Mouse (Mus musculus) skeletal muscle tissue, adult 2 months (tissue): Measurements from ENCODE around the gene Grk5.

Experiments used
- DNase-seq: peaks from one replicate; pipeline ENCODE4 v3.0.0-alpha.2; 2012; ENCODE audit warnings: low read depth, low spot score

The Grk5 gene

GRCm38 (mm10) chr19:61064386-61064785, 174.8 kb downstream of the Grk5 start:
- DNase-seq, result no peak

GRCm38 (mm10) chr19:61065011-61065410, 175.5 kb downstream of the Grk5 start:
- no peak for DNase-seq

DNA sequence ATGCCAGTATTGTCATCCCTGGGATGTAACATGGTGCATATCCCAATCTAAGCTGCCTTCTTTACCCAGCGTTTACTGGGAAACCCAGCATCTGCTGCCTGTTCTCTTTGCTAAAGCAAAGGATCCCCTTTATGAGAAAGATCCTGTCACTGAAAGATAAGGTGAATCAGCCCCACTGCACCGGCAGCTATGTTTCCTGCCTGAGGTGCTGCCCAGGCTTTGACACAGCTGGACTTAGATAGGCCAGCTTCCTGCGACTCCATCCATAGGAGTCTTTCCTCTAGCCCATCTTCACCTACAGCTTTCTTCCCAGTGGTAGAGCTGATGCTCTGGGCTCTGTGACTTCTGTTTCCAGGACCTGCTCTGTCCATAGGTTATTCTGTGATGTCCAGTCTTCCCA, 189.1 kb downstream of the Grk5 start:
- DNase-seq, result no peak

DNA sequence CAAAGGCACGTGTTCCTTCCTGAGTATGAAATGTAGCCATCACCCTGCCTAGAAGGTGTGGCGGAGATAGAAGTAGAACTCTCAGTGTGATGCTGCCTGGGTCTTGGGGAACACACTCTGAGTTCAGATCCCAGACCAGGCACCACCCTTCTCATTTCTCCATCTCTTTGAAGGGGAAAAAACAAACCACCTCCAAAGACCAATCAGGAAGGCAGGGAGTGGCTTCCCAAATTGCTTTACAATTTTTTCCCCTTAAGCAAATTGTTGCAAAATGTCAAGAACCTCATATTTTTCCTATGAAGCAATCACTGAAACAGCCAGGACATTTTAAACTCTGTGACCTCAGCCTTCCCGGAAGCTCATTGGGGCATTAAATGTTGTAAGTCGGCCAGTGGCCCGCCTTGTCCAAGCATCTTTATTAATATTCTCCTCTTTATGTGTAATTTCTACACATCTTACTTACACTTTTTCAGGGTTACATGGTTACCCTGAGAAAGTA, 190.8 kb downstream of the Grk5 start:
- peak; percentile 15 for DNase-seq

DNA sequence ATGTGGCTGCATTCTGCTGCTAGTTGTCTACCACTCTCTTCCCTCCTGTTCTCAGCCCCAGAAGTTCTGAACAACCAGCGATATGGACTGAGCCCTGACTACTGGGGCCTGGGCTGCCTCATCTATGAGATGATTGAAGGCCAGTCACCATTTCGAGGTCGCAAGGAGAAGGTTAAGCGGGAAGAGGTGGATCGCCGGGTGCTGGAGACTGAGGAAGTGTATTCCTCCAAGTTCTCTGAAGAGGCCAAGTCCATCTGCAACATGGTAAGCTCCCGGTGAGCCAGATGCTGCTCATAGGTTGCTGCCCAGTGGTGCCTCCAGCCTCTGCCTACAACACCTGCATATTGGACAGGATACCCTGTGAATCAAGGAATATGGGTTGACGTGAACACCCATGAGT, 193.5 kb downstream of the Grk5 start:
- DNase-seq, result no peak

DNA sequence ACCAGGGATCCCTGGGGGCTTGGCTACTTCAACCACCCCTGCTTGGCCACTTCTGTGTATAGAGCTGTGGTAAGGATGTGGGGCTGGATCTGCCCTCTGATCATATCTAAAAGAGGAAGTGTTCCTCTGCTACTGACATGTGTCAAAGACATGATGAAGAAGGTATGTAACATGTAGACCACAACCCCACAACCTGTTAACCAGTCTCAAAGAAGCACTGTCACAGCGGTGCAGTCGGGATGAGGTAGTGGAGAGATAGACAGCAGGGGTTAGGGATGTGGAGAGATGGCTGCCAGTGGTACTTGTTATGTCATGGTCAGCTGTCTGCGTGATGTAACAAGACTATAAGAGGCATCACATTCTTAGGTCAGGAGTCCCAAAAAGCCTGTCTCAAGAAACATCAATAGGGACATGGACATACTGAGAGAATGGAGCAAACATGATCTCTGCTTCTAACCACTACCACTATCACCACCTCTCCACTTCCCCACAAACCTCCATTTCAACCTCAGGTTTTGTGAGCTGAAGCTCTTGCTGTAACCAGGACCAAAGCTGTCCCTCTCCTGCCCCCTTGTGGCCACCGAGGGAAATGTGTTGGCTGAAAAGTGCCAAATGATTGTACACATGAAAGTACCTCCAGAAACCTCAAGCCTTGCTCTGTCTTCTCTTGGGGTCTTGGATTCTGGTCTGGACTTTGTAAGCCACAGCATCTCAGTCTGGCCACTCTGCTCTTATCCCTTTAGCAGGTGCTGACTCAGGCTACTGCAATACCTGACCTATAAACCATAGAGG, 194.8 kb downstream of the Grk5 start:
- peak; percentile 82 for DNase-seq

DNA sequence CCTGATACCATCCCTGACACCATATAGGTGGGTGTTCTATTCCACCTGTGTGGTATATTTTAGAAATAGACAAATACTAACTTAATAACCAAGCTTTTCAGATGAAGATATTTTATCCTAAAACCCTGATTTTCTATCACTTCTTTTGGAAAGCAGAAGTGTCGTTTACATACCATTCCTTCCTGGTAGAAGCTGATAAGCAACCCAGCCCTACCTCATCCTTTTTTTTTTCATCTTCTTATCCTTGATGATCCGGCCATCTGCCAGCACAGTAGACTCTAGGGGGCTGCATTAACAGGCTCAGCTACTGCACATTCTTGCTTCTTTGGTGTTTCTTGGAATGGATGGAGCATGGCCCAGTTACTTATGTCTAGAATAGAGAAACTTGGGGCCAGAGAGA, 195.7 kb downstream of the Grk5 start:
- no peak for DNase-seq

DNA sequence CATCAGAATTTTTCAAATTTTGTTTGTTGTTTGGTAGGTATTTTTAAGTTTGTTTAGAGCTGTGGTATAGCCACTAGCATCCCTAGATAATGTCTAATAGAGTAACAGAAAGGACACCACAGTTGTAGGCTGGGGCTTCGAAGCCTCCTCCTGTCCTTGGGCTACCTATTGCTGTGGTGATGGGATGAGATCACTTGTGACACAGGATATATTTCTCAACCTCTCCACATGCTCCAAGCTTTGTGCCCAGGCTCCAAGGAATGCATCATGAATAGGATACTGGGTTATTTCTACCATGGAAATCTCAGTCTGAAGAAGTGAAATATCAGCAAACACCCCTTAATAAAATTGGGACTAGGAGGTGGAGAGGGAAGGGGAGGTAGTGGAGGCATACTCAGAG, 198.2 kb downstream of the Grk5 start:
- no peak for DNase-seq

GRCm38 (mm10) chr19:61089001-61089400, 199.5 kb downstream of the Grk5 start:
- DNase-seq, result no peak

GRCm38 (mm10) chr19:61090541-61090940, 201.0 kb downstream of the Grk5 start:
- DNase-seq, result no peak

DNA sequence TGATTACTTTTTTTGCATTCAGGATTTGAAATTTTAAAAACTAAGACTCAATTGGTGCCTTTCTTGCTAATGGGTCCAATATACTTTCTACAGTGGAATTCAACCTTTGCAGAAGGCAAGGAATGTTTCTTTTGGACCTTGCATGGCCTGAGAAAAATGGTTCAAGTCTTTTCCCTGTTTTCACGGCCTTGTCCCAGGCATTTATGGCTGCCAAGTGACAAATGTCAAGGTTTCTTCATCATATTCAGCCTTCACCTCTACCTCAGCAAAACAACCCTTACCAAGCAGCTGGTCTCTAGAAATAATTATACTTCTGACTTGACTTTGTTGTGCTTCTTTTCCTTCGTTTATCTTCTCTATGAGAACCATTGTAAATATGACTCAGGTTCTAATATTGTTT, 207.2 kb downstream of the Grk5 start:
- DNase-seq, result no peak

DNA sequence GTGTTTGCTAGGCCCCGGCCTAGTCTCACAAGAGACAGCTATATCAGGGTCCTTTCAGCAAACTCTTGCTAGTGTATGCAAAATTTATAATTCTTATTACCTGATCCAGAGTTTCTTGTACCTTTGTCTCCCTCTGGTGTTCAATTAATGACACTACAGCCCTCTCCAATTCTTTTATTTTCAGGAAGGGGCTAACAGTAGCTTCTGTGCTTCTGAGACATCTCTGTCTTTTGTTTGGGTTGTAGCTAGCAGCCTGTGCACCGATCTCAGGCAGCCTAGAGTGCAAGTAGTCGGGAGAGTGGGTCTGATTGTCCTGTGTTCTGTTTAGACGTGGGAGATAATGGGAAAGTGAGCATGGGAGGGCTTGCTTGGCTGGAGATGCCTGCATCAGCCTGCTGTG, 208.2 kb downstream of the Grk5 start:
- DNase-seq, result no peak

DNA sequence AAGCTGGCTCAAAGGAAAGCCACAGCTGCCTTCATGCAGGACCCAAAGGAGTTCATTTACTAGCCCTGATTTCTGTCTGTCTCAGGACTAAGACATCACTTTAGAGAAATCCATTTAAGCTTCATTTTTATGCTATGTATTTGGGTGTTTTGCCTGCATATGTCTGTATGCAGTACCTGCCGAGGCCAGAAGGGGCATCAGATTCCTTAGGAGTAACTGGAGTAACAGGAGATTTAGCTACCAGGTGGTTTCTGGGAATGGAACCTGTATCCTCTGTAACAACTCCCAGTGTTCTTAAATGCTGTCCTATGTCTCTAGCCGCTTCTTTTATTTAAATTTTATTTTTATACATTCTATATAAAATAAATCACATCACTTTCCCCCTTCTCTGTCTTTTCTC, 220.6 kb downstream of the Grk5 start:
- DNase-seq, result no peak

- no peak for DNase-seq
These were observed 241.5 kb downstream of the Grk5 start for GRCm38 (mm10) chr19:61131096-61131495.

DNA sequence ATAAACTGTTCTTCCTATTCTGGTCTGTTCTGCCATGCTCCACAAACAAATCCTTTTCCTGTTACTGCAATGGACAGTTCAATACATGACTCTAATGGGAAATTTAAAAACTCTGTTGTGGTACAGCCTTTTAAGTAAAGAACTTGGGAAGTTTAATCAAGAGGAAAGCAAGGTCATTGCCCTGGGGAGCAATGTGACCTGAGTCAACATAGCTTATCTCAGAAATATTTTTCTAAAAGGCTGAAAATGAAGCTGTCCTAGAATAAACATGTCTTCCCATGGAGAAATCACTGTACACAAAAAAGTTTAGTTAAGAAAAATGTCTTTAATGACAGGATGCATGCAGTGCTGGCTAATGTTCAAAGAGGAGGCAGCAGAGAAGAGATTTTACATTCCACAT, 249.1 kb downstream of the Grk5 start:
- DNase-seq, result no peak

- peak; percentile 89 for DNase-seq
These were observed 251.0 kb downstream of the Grk5 start, which contains the start of gene Zfp950 for GRCm38 (mm10) chr19:61140342-61141206. Zfp950 (minus strand) TSS chr19:61140840.

DNA sequence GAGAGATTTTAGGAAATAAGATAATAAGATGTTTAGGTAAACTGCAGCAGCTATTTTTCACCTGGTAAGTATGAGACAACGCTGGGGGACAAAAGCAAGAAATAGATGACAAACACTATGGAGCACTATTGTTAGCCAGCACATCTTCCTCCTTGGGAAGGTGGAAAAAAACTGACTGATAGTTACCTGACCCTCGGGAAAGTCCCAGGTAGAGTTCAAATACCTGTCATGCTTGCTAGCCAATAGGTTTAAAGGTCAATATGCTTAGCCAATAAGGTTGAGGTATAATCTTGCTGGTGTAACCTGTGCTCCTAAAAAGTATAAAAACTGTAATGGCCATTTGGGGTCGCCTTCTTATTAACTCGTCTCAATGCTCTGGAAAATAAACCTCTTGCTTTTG, 251.8 kb downstream of the Grk5 start:
- no peak for DNase-seq
